Mouse (Mus musculus) kidney, adult 2 months (tissue): ENCODE data around the gene Scmh1.

Source experiments
- CTCF ChIP-seq: fragments of 200-500 bp; conservative IDR thresholded peaks from 2 replicates; pipeline ENCODE4 v1.5.1; 2011; ENCODE audit warnings: low read depth, mild to moderate bottlenecking, control low read depth, low read length, moderate library complexity, mixed read lengths; ENCODE audit not compliant: insufficient read depth, insufficient read length
- POLR2A ChIP-seq: fragments of 200-500 bp; IDR thresholded peaks from one replicate; pipeline ENCODE4 v1.6.1; 2011; ENCODE audit warnings: low read depth, low read length, control low read depth

DNA sequence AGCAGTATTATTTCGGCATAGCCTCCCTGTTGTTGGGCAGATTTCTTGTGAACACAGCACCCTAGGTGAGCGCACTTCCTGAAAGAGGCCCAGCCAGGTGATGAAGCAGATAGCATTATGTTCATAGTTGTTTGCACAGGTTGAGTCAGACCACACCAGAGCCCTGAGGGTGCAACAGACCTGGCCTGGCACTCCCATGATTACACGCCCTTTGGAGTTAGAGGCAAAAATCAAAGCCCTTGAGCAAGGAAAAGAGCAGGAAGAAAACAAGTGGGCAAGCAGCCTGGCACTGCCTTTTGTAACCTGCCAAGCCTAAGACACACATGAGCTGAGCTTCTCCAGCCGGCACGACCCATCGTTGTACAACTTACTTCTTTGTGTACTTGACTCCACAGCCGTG, 111.4 kb downstream of the Scmh1 start:
- TF ChIP-seq POLR2A: no peak
- TF ChIP-seq CTCF: no peak
